Mouse (Mus musculus) adipocyte (in vitro differentiated cells): Measurements from ENCODE around the gene Gm21962.

ENCODE experiments used
- DNase-seq: peaks from one replicate; pipeline ENCODE4 v3.0.0-alpha.2; 2016; ENCODE audit warnings: low spot score

The Gm21962 gene

DNA sequence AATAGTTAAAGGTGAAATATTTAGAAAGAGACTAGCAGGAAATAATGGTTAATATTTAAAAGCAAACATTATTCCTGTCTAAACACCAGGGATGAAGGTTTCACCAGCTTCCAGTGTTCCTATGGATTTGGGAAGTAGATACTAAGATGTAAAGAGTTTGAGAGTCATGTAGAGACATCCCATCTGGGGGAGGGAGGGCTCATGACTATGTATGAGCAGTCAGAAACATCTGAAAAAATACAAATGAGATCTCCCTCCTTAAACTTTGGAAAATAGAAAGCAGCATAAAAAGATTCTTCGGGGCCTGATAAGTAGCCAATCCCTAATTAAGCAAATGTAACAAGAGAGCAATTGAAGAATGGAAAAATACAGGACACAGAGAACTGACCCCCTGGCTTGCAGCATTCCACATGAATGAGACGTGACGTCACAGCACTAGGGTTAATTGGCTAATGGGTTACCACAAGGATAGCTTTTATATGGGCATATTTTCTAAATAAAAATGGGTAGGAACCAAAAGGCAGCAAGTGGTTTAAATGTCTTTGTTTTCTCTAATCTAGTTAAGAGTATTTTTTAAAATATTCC lies 45.3 kb downstream of the Gm21962 start:
- no peak for DNase-seq
